Mouse (Mus musculus) common myeloid progenitor, adult 5-6 weeks (primary cell): ENCODE data around the gene Gm8720. TPM values are rescaled to one million over a fixed set of nuclear protein-coding genes. Genes with fewer than 3 reads are reported as not detected.
"Not testable (repeated sequence)": the region's sequence is repeated elsewhere in the genome, so short reads cannot be mapped to it uniquely, and the experiment has no call there.

ENCODE experiments used
- ATAC-seq: replicated peaks from 2 replicates; pipeline ENCODE4 v1.8.0; 2016; ENCODE audit warnings: low read depth, mild to moderate bottlenecking, moderate TSS enrichment, inconsistent platforms; ENCODE audit not compliant: poor library complexity, severe bottlenecking
- total RNA-seq: library from RNA; stranded (forward); fragments of 200-1000, 187-1606 nt; gene quantifications from 2 replicates; pipeline ENCODE4 v1.2.3, GENCODE M21; 2017

The Gm8720 gene
- not detected in 2 replicates for total RNA-seq

GRCm38 (mm10) chr7:23067356-23067755 is at the start of gene Gm8720:
Gene Gm8720 (minus strand): TSS chr7:23067456.
- ATAC-seq = not testable (repeated sequence)

DNA sequence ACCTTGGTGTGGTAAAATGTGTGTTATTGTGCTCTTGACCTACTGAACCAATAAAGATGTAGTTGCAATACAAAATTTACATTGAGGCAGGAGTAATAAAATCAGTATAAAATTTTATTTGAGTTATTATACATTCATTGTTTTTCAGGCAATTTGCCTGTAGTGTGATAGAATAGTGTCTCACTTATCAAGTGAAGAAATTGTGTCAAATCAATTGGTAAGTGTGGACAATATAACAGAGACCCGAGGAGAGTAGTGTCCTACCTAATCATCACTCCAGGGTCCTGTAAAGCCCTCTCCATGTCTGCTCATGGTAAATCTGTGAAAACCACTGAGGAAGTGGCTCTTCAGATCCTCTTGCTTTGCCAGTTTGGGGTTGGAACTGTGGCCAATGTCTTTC is 12.0 kb downstream of the Gm8720 start, which contains the start of gene Vmn1r163:
TSS of gene Vmn1r163 (plus strand) at position 301 of the 400 bp plus-strand sequence.
- not testable (repeated sequence) for ATAC-seq

DNA sequence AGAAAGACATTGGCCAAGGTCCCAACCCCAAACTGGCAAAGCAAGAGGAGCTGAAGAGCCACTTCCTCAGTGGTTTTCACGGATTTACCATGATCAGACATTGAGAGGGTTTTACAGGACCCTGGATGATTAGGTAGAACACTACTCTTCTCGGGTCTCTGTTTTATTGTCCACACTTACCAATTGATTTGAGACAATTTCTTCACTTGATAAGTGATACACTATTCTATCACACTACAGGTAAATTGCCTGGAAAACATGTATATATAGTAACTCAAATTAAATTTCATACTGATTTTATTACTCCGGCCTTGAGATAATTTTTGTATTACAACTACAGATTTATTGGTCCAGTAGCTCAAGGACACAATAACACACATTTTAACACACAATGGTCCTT is 47.4 kb downstream of the Gm8720 start, which contains the start of gene Gm4216:
TSS of gene Gm4216 (minus strand) at position 101 of the 400 bp plus-strand sequence.
- ATAC-seq = not testable (repeated sequence)

Other genes with a start within 250 kb of the Gm8720 start
- not detected in 2 replicates for gene Vmn1r159, start 223.9 kb downstream of the Gm8720 start, total RNA-seq
- not detected in 2 replicates for gene Vmn1r160, start 196.2 kb downstream of the Gm8720 start, total RNA-seq
- not detected in 2 replicates for gene Gm4214, start 82.8 kb downstream of the Gm8720 start, total RNA-seq
- not detected in 2 replicates for gene Gm4216, start 47.5 kb downstream of the Gm8720 start, total RNA-seq
- not detected in 2 replicates for gene Vmn1r163, start 11.9 kb downstream of the Gm8720 start, total RNA-seq
- gene Gm10662, start 77.0 kb upstream of the Gm8720 start, total RNA-seq = not detected in 2 replicates
- not detected in 2 replicates for gene Vmn1r165, start 149.9 kb upstream of the Gm8720 start, total RNA-seq
- not detected in 2 replicates for gene Vmn1r166, start 184.2 kb upstream of the Gm8720 start, total RNA-seq
- gene Gm6902, start 211.4 kb upstream of the Gm8720 start, total RNA-seq = not detected in 2 replicates
- gene Nlrp4e, start 233.7 kb upstream of the Gm8720 start, total RNA-seq = not detected in 2 replicates